Mouse (Mus musculus) G1E (cell line): ENCODE measurements around the gene Gm29427. TPM values are rescaled to one million over a fixed set of nuclear protein-coding genes. Genes with fewer than 3 reads are reported as not detected.

Experiments used
- ATAC-seq: 2 replicates; pipeline ENCODE4 v1.8.0; 2016; ENCODE audit warnings: mild to moderate bottlenecking; ENCODE audit not compliant: insufficient number of reproducible peaks, poor library complexity, low FRiP score, severe bottlenecking; ENCODE audit errors: extremely low read depth
- DNase-seq: peaks from one replicate; pipeline ENCODE4 v3.0.0; 2012; ENCODE audit warnings: low spot score
- H3K27me3 ChIP-seq: 2 replicates; pipeline ENCODE4 v1.6.1; 2012; ENCODE audit warnings: mild to moderate bottlenecking, low read length, inconsistent platforms; ENCODE audit not compliant: insufficient read depth
- H3K36me3 ChIP-seq: replicated peaks from 2 replicates; pipeline ENCODE3; 2012; ENCODE audit warnings: mild to moderate bottlenecking, inconsistent platforms
- H3K4me1 ChIP-seq: 2 replicates; pipeline ENCODE4 v1.6.1; 2012; ENCODE audit warnings: low read depth, low read length, inconsistent platforms, mixed read lengths; ENCODE audit not compliant: insufficient read depth
- H3K4me3 ChIP-seq: 2 replicates; pipeline ENCODE4 v1.5.1; 2012; ENCODE audit warnings: low read depth, mild to moderate bottlenecking, inconsistent platforms, low read length, moderate library complexity, mixed read lengths
- H3K9me3 ChIP-seq: replicated peaks from 2 replicates; pipeline ENCODE4 v1.6.1; 2012; ENCODE audit warnings: inconsistent platforms
- CTCF ChIP-seq: IDR thresholded peaks from 2 replicates; pipeline ENCODE4 v1.5.1; 2012; ENCODE audit warnings: low read depth, low read length, inconsistent platforms, mixed read lengths
- GATA1 ChIP-seq: IDR thresholded peaks from 2 replicates; pipeline ENCODE4 v1.6.1; 2012; ENCODE audit warnings: borderline replicate concordance, low read length, inconsistent platforms, mixed read lengths
- GATA2 ChIP-seq: IDR thresholded peaks from 2 replicates; pipeline ENCODE4 v1.6.1; 2012; ENCODE audit warnings: low read depth, low read length, inconsistent platforms, borderline replicate concordance
- POLR2AphosphoS5 ChIP-seq: IDR thresholded peaks from 2 replicates; pipeline ENCODE4 v1.6.1; 2012; ENCODE audit warnings: low read depth, low read length, inconsistent platforms; ENCODE audit not compliant: insufficient replicate concordance
- TAL1 ChIP-seq: conservative IDR thresholded peaks from 2 replicates; pipeline ENCODE4 v1.6.1; 2012; ENCODE audit warnings: low read depth, low read length, inconsistent platforms, mixed read lengths
- polyA plus RNA-seq: library from polyadenylated mRNA; stranded (reverse); fragments of >175 nt; gene quantifications from 2 replicates; pipeline ENCODE4 v1.2.3, GENCODE M21; 2012
- total RNA-seq, 2 experiments: library from RNA; stranded (forward) in 1 of 2; stranded (reverse) in 1 of 2; fragments of 200-1000 nt in 1 of 2; fragments of >200 nt in 1 of 2; fragmentation: Nextera tagmentation in 1 of 2; gene quantifications; 2 replicates each; pipeline ENCODE4 v1.2.3; 2014 to 2017

The Gm29427 gene
- total and polyA plus RNA-seq, 3 experiments = 0.33 TPM; not detected in 2

GRCm38 (mm10) chr1:130739636-130740035 lies 24.0 kb upstream of the Gm29427 start:
- Histone ChIP-seq H3K9me3 (no peaks in the 10 kb centered on the region), H3K4me1 (peaks cover 87% of the 10 kb centered on the region), H3K36me3 (peaks cover 18% of the 10 kb centered on the region), H3K27me3 (no peaks in the 10 kb centered on the region), H3K4me3 (peak overlapping the region; percentile 75; the same call in 1 of the 2 replicates)
- DNase-seq (no peak), ATAC-seq (no peak)
- TF ChIP-seq TAL1 (no peak), CTCF (no peak), GATA1 (no peak), GATA2 (no peak), POLR2AphosphoS5 (no peak)

- Histone ChIP-seq H3K4me3 (peak overlapping the region; percentile 58; the same call in 1 of the 2 replicates), H3K36me3 (peaks cover 18% of the 10 kb centered on the region), H3K4me1 (peaks cover 78% of the 10 kb centered on the region), H3K27me3 (no peaks in the 10 kb centered on the region), H3K9me3 (no peaks in the 10 kb centered on the region)
- DNase-seq = no peak
- no peak for ATAC-seq
- TF ChIP-seq GATA2 (no peak), CTCF (no peak), TAL1 (no peak), POLR2AphosphoS5 (no peak), GATA1 (no peak)
Observed at GRCm38 (mm10) chr1:130738551-130739106, 23.0 kb upstream of the Gm29427 start.

GRCm38 (mm10) chr1:130737916-130738315 lies 22.3 kb upstream of the Gm29427 start:
- no peak for TF ChIP-seq TAL1
- no peak for TF ChIP-seq GATA2
- no peak for TF ChIP-seq GATA1
- TF ChIP-seq CTCF = no peak
- no peak; the same call in 1 of the 2 replicates for TF ChIP-seq POLR2AphosphoS5
- Histone ChIP-seq H3K4me3 (peak overlapping the region; percentile 51; the same call in 1 of the 2 replicates), H3K4me1 (peaks cover 78% of the 10 kb centered on the region), H3K9me3 (no peaks in the 10 kb centered on the region), H3K36me3 (peaks cover 18% of the 10 kb centered on the region), H3K27me3 (no peaks in the 10 kb centered on the region)
- ATAC-seq = no peak
- no peak for DNase-seq

- ATAC-seq (no peak), DNase-seq (no peak)
- H3K27me3 ChIP-seq = no peaks in the 10 kb centered on the region
- H3K4me3 ChIP-seq = peak overlapping the region; percentile 51; the same call in 1 of the 2 replicates
- peaks cover 18% of the 10 kb centered on the region for H3K36me3 ChIP-seq
- no peaks in the 10 kb centered on the region for H3K9me3 ChIP-seq
- no peak for TF ChIP-seq GATA1
- no peak; the same call in 1 of the 2 replicates for TF ChIP-seq POLR2AphosphoS5
- TF ChIP-seq TAL1 = no peak
- no peak for TF ChIP-seq CTCF
- no peak for TF ChIP-seq GATA2
- H3K4me1 ChIP-seq = peaks cover 77% of the 10 kb centered on the region
Observed at GRCm38 (mm10) chr1:130737411-130737881, 21.8 kb upstream of the Gm29427 start.

GRCm38 (mm10) chr1:130734852-130735251 lies 19.3 kb upstream of the Gm29427 start:
- peaks cover 20% of the 10 kb centered on the region for H3K36me3 ChIP-seq
- H3K4me3 ChIP-seq = no peak overlapping the region
- TF ChIP-seq GATA2 (no peak), TAL1 (no peak)
- ATAC-seq (no peak), DNase-seq (no peak)
- H3K27me3 ChIP-seq = no peaks in the 10 kb centered on the region
- peaks cover 71% of the 10 kb centered on the region for H3K4me1 ChIP-seq
- H3K9me3 ChIP-seq = no peaks in the 10 kb centered on the region

GRCm38 (mm10) chr1:130734452-130734851 lies 18.9 kb upstream of the Gm29427 start:
- DNase-seq = no peak
- Histone ChIP-seq H3K36me3 (peaks cover 22% of the 10 kb centered on the region), H3K4me3 (no peak overlapping the region), H3K9me3 (no peaks in the 10 kb centered on the region), H3K27me3 (no peaks in the 10 kb centered on the region), H3K4me1 (peaks cover 71% of the 10 kb centered on the region)
- ATAC-seq = no peak
- TF ChIP-seq GATA2 = no peak
- TF ChIP-seq GATA1 = no peak
- no peak for TF ChIP-seq CTCF
- no peak for TF ChIP-seq POLR2AphosphoS5
- TF ChIP-seq TAL1 = no peak

- no peak for DNase-seq
- H3K4me1 ChIP-seq = peaks cover 64% of the 10 kb centered on the region
- peaks cover 21% of the 10 kb centered on the region for H3K36me3 ChIP-seq
Observed at GRCm38 (mm10) chr1:130733671-130734070, 18.1 kb upstream of the Gm29427 start.

More at GRCm38 (mm10) chr1:130733671-130734070, 18.1 kb upstream of the Gm29427 start:
- no peak for ATAC-seq
- Histone ChIP-seq H3K4me3 (no peak overlapping the region), H3K9me3 (no peaks in the 10 kb centered on the region), H3K27me3 (no peaks in the 10 kb centered on the region)
- TF ChIP-seq GATA2 = no peak
- no peak for TF ChIP-seq GATA1
- TF ChIP-seq CTCF = no peak
- no peak for TF ChIP-seq POLR2AphosphoS5
- no peak for TF ChIP-seq TAL1
